Mouse (Mus musculus) megakaryocyte, embryonic 14.5 days (primary cell): ENCODE data around the gene Tnfrsf14.

Experiments used
- FLI1 ChIP-seq: IDR thresholded peaks from 2 replicates; pipeline ENCODE4 v1.6.1; 2012; ENCODE audit warnings: low read length, inconsistent platforms, mixed read lengths
- GATA1 ChIP-seq: IDR thresholded peaks from 3 replicates; pipeline ENCODE4 v1.6.1; 2012; ENCODE audit warnings: mixed read lengths, low read length, inconsistent platforms, borderline replicate concordance

- no peak for TF ChIP-seq GATA1
- TF ChIP-seq FLI1: no peak
Measured at GRCm38 (mm10) chr4:154967173-154967572, 38.8 kb upstream of the Tnfrsf14 start.
